Mouse (Mus musculus): ENCODE data around the gene Hdac7.

- TF ChIP-seq CTCF (IDR thresholded peaks at IDR 0.05; ENCODE audit: low read depth) (no peak), EP300 (IDR thresholded peaks at IDR 0.05; ENCODE audit: low read depth) (no peak)
Observed at GRCm38 (mm10) chr15:97838395-97838794, 5.9 kb downstream of the Hdac7 start.

All from liver, postnatal 0 days (tissue).